Mouse (Mus musculus) olfactory bulb, adult 2 months (tissue): ENCODE measurements around the gene Spata25.

Experiments
- CTCF ChIP-seq: fragments of 200-500 bp; IDR thresholded peaks from 2 replicates; pipeline ENCODE4 v1.5.1; 2012; ENCODE audit warnings: low read depth, mild to moderate bottlenecking, low read length, moderate library complexity; ENCODE audit not compliant: insufficient read depth
- POLR2A ChIP-seq: fragments of 200-500 bp; IDR thresholded peaks from 2 replicates; pipeline ENCODE4 v1.6.1; 2012; ENCODE audit warnings: mild to moderate bottlenecking, low read depth, low read length, moderate library complexity; ENCODE audit not compliant: insufficient read depth

GRCm38 (mm10) chr2:164868491-164868890 lies 40.2 kb upstream of the Spata25 start:
- no peak for TF ChIP-seq POLR2A
- TF ChIP-seq CTCF = no peak
